Mouse (Mus musculus) adrenal gland, adult (tissue): ENCODE results near the gene Ckap5.

Experiments
- DNase-seq, 2 experiments: peaks; one replicate each; pipeline ENCODE4 v3.0.0; 2022 to 2023; ENCODE audit warnings: low spot score in 1 of 2; ENCODE audit not compliant: inconsistent age in 2 of 2

The Ckap5 gene

GRCm38 (mm10) chr2:91651458-91652258 lies 125.1 kb downstream of the Ckap5 start:
- no peak for DNase-seq

GRCm38 (mm10) chr2:91652863-91653262 lies 126.3 kb downstream of the Ckap5 start:
- no peak for DNase-seq

DNA sequence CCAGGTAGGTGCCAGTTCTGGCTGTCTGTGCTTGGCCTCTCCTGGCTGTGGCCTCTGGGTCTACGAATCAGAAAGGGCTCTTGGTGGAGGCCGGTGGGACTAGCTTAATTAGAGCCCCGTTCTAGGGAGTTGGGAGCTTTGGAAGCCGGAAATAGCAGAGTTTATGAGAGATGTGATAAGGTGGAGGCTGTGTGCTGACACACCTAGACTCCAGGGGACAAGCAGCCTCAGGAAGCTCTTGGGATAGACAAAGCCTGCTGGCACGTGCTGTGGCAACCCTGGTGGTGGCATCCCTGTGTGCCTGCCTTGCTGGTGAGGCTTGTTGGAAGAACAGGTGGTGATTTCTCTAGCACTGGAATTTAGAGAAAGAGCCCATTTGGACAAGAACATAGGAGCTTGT lies 128.8 kb downstream of the Ckap5 start:
- no peak for DNase-seq

GRCm38 (mm10) chr2:91655827-91656226 lies 129.3 kb downstream of the Ckap5 start:
- no peak for DNase-seq

GRCm38 (mm10) chr2:91656774-91657173 lies 130.2 kb downstream of the Ckap5 start:
- DNase-seq: no peak

- DNase-seq: no peak
These were observed 133.1 kb downstream of the Ckap5 start for GRCm38 (mm10) chr2:91659657-91660056.

GRCm38 (mm10) chr2:91660981-91661380 lies 134.4 kb downstream of the Ckap5 start:
- DNase-seq: no peak

- no peak for DNase-seq
These were observed 138.2 kb downstream of the Ckap5 start for GRCm38 (mm10) chr2:91664780-91665179.

GRCm38 (mm10) chr2:91666386-91666910 lies 139.9 kb downstream of the Ckap5 start:
- no peak for DNase-seq

DNA sequence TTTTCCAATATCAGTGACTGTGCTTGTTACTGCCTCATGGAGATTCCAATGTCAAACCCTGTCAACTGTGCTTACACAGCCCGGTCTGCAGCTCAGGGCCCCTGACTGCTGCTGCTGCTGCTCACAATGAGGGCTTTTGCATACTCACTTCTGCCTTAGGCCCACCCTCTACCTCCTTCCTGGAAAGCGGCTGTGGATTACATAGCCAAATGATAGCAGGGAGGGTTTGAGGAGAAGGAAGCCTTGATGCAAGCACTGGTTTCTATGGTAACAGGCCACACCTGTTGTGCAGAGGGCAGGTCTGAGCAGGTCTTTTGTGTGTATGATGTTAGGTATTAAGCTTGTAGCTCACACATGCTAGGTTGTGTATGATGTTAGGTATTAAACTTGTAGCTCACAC lies 141.2 kb downstream of the Ckap5 start:
- DNase-seq: no peak

GRCm38 (mm10) chr2:91669326-91669725 lies 142.8 kb downstream of the Ckap5 start:
- peak in 1 of 2 experiments; percentile 75 for DNase-seq

DNA sequence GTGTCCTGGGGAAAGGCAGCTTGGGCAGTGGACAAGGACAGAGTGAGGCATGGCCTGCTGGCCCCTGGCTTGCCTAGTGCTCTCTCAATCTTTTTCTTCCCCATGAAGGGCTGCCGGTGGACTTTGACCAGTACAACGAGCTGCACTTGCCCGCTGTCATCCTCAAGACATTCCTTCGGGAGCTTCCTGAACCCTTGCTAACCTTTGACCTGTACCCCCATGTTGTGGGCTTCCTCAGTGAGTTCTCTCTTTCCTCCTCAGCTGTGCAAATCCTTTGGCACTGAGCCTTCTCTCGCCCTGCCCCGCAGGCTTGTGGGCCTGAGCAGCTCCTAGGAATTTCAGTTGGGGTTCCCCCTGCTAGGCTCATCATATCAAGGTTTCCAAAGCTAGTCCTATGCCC lies 143.5 kb downstream of the Ckap5 start:
- no peak for DNase-seq
